Mouse (Mus musculus): ENCODE results near the gene Dcun1d4.
A peak's percentile ranks its signal among the peaks of the same experiment; 100 is the strongest.
"Not testable (repeated sequence)": the region's sequence is repeated elsewhere in the genome, so short reads cannot be mapped to it uniquely, and the experiment has no call there.

Dcun1d4 gene

DNA sequence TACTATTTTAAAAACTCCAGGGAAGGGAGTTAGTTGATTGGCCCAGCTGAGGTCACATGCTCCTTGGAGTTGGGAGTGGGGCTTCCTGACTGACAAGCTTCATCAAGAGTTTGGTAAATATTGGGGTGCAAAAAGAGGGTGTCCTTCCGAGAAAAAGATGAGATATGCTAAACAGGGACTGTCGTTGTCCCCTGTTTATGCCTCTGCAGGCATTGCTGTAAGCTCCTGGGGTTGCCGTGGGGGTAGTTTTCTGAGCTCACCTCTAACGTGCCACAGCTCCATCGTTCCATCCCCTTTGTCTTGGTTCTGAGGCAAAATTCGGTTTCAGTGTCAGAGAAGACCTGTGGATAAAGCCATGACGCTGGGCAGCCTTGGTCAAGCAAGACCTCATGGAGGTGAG lies at the start of gene Dcun1d4:
Dcun1d4 (plus strand) TSS at position 301 of the 400 bp plus-strand sequence.
- no peak for DNase-seq (ENCODE audit: low spot score in 2 of 2)

DNA sequence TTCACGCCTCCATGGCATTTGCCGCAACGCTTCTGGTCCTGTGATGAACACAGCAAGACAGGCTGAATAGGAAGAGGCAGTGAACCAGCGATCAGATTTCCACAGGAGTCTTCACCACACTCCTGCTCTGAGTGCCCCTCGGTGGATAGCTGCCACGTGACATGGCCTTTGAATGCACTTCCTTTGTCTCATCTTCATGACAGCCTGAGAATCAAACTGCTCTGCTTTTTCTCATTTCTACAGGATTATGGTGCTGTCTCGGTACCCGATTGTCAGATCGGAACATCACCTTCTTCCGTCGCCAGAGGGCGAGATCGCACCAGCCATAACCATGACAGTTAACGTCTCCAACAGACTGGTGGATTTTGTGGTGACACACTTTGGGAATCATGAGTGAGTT lies 49.2 kb upstream of the Dcun1d4 start:
- DNase-seq (ENCODE audit: low spot score in 2 of 2) = peak; percentile 45 to 93

DNA sequence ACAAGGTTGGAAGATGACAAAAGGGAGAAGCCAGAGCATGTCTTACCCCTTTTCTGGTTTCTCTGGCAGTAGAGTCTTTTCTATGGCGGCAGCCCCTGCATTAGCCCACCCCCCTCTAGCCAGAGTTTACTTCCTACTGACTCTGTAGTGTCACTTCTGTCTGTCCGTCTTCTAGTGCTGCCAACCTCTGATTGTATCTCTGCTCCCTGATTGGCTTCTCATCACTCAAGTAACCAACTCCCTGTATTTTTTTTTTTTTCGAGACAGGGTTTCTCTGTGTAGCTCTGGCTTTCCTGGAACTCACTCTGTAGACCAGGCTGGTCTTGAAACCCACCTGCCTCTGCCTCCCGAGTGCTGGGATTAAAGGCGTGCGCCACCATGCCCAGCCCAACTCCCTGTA lies 48.0 kb upstream of the Dcun1d4 start:
- DNase-seq (ENCODE audit: low spot score in 2 of 2) = no peak

DNA sequence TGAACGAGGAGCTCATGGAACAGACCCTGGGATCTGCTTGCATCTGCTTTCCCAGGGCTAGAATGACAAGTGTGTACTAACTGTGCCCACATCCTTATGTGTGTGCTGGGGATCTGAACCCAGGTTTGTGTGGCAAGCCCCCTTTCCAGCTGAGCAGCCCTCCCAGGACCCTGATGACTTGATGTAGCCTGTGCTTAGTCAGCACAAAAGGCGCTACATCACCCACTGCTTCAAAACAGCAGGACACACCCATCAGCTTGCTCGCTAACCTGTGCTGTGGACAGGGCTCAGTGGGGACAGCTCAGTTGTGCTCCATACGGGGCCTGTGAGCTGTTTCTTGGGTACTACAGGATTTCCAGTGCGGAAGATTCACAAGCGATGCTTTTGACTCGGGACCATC lies 46.0 kb upstream of the Dcun1d4 start:
- DNase-seq (ENCODE audit: low spot score in 2 of 2) = no peak

DNA sequence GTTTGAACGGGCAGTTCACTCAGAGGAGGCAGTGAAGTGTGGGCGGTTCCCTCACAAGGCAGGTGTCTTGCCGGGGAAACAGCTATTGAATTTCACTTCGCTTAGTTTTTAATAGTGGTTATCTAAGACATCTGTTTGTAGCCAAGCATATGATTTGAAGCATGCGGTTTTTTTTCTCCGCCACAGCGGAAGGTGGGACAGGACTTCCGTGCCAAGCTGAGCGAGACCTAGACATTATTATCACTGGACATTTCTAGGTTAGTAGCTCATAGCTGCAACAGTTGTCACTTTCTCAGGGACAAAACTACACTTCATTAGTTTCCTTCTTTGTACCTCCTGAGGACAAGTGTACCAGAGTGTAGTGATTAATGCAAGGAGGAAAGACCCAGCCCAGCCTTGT lies 38.6 kb upstream of the Dcun1d4 start:
- DNase-seq (ENCODE audit: low spot score in 2 of 2) = no peak

DNA sequence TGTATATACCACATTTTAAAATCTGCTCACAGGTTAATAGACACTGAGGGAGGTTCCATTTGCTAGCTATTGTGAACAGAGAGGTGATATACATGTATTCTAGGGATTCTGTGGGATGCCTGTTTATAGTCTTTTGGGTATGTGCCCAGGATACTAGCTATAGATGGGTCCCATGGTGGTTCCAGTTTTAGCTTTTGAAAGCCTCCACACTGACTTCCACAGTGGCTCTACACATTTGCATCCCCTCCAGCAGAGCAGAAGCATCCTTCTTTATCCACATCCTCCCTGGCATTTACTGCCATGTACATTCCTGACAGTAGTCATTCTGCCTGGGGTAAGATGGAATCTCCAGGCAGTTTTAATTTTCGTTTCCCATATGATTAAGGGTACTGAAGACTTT lies 30.5 kb upstream of the Dcun1d4 start:
- no peak for DNase-seq (ENCODE audit: low spot score in 2 of 2)

DNA sequence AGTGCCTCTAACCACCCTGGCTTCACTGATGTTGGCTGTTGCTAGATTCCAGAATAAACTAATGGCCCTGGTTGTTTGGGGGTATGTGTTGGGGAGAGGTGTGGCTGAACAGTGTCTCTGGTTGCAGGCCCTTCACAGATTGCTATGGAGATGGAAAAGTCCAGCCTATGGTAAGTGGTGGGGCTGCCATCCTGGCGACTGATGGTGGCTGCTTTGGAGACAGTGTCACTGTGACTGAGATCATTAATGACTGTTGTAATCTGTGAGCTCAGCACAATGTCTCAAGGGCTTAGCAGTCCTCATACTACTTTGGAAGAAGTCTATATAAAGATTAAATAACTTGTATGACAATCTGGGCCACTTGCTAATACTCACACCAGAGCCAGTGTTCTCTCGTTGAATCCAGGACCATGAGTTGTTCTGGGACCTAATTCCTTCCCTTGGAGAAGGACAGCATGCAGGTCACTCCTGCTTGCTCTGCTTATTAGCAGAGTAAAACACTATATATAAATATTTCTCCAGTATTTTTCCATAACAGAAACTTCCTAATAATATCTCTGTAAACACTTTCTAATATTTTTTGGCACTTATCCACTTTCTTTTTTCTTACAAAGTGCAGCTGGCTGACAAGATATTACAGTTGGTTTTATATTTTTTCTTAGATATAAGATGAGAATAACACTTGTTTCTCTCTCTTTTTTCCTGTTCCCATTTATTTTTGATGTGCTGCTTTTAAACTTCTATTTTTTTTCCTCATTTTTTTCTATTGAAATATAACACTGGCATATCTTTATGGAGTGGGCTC lies 26.1 kb upstream of the Dcun1d4 start:
- no peak for DNase-seq (ENCODE audit: low spot score in 2 of 2)

DNA sequence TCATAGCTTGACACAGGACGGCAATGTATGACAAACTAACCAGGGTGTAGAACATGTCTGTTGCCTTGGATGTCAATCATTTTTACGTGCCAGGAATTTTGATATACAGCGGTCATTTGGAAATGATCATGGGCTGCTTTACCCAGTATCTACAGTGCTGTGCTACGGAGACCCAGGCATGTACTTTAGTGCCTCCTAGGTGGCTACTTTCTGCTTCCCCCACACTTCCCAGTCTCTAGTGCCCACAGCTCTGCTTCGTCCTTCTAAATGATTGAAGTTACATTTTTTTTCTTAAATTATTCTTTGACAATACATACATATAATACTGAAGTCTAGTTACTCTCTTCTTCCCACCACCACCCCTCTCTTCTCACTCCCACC lies 25.5 kb upstream of the Dcun1d4 start:
- no peak for DNase-seq (ENCODE audit: low spot score in 2 of 2)

DNA sequence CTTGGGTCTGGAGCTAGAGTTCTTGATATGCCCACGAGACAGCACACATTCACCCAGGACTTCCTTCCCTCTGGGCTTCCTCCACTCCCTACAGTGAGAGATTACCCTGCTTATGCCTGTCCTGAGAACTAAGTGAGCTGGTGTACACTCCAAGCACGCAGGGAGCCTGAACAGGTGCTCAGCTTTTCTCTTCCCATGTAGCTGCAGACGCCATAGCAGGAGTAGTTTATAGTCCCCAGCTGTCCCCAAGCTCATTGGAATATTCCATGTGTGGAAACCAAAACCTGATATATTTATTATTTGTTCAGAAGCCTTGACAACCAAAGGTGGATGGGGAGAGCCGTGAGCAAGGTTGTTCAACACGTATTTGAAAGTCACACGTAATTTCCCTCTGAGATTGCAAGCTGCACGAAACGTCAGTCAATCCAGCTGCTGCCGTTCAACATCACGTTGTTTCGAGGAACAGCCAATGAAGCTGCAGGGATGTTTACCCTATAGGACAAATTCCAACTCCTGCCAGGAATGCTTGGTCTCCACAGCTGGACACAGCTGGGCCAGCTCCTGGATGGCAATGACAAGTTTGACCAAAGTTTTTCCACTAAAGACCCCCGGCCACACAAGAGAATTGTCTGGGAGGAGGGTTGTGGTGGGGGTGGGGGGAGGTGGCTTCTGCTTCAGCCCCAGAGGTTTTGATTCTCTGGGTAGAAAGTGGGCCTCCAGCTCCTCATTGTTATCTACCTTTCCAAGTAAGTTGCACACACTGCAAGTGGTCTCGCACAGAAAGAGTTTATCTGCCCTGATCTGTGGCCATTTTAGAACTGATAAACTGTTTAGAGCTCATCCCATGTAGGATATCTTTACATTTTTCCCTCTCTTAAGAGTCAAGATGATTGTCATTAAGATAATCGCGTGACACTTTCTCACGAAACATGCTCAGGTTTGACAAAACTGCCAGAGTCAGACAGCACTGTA lies 12.1 kb upstream of the Dcun1d4 start:
- DNase-seq (ENCODE audit: low spot score in 2 of 2) = no peak

DNA sequence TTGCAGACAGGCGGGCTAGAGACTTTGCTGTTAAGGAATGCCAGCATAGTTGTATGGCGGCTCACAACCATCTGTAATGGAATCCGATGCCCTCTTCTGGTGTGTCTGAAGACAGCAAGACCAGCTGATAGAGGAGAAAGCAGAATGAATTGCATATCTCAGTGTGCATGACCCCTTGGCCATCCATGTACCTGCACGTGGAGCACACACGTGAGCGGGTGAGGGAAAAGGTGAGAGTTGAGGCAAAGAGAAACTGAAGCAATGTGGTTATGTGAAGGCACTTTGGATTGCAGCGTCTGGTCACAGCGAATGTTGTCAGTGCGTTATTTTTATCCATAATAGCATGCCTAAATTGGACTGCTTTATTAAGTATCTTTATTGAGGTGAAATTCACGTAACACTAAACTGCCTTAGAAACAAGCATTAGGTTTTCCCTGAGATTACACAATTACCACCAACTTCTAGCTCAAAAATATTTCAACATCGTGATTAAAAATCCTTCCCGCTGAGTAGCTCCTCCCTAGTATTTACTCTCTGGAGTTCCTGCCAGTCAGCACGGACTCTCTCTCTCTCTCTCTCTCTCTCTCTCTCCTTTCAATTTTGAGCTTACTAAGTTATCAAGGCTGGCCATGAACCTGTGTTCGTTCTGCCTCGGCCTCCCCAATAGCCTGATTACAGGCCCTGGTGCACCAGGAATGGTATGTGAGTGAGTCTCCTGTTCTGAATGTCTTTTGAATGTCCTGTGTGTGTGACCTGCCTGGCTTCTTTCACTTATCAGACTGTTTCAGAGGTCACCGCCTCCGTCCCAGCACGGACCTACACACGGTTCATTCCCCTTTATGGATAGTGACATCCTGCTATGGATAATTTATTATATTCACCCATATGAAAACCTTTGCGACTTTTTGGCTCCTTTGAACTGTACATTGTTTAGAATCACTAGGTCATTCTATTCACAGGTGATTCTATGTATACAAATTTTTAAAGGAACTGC lies 6.1 kb upstream of the Dcun1d4 start:
- DNase-seq (ENCODE audit: low spot score in 2 of 2) = no peak

DNA sequence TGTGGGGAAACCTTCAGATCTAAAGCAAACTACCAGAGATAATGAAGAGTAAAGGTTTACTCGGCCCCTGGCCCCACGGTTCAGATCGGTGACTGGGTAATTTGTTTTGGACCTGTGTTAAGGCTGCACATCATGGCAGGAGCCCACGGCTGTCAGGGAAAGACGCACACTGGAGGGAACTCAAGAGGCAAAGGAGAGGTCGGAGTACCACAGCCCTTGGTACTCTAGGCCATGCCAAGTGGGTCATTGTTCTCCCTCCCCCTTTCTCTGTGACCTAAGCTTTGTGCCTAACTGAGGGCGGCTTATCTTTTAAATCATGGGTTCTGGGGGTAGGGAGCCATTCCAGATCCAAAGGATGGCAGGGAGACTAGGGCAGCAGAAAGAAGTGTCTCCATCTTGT lies 601 bp downstream of the Dcun1d4 start:
- no peak for DNase-seq (ENCODE audit: low spot score in 2 of 2)

DNA sequence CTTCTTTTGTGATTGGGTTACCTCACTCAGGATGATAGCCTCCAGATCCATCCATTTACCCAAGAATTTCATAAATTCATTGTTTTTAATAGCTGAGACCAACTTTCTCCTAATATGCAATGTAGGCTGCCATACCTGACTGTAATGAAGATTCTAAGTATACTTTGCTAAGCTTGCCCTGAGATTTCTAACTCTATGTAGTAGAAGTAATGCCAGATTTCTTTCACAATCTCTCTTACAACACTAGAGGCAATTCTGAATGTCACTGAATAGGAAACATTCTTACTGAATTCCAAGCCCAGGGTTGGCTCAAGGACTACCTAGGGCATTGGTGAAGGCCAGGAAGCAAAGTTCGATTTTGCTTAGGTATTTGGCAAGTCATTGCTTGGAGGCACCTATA lies 1.6 kb downstream of the Dcun1d4 start:
- not testable (repeated sequence) for DNase-seq (ENCODE audit: low spot score in 2 of 2)

DNA sequence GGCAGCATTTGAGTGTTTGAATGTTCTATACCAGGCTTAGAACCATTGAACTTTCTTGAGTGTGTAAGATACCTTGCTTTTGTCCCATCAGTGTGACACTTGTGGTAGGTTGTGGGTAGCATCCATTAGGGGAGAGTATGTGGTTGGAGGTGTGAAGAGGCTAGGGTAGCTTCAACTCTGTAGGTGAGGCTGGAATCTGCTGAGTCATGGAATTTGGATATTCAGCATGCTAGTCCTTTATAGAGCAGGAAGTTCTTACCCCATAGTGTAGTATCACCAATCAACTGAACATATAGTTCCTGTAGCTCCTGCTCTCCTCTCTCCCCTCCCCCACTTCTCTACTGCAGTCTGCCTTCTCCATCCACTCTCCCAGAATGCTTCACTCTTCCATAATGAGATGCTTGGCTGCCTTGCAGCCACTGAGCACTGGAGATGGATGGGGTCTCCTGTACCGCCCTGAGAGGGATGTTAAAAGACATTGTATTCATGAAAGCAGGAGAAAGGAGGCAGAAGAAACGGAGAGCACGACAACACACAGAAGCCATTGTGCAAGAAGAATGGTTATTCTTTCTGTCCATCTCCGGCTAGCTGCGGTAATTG lies 3.3 kb downstream of the Dcun1d4 start:
- DNase-seq (ENCODE audit: low spot score in 2 of 2) = no peak

DNA sequence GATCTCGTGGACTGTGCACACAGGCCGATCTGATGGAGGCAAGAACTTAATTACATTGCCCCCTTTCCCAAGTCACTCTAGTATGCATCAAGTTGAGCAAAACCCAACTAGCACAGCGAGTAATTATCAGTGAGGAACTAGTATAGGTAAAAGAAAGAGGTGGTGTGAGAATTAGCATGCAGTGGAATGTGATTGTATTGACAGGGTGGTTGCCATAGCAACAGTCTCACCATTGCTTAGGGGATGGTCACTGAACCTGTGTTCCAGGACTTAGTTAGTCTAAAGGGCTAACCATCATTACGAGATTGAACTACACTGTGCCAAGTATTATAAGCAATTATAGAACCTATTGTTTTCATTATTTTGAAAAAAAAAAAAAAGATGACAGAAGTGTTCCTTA lies 5.7 kb downstream of the Dcun1d4 start:
- no peak for DNase-seq (ENCODE audit: low spot score in 2 of 2)

DNA sequence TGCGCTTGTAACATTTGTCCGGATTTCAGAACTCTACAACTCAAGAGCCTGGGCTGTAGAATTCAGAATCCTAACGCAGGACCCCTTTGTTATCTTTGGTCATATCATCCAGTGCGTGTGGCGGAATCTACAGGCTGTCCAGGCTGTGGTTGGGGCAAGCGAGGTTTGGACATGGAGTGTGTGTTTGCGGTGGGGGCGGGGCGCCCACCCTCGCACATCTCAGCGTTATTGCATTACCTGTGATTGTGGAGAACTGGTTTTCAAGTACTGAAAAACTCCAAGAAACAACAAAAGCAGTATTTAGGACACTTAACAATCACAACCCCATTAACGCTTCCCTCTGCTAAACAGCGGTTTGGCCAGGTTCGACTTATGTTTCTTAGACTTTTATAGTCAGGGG lies 9.1 kb downstream of the Dcun1d4 start:
- DNase-seq (ENCODE audit: low spot score in 2 of 2) = no peak

DNA sequence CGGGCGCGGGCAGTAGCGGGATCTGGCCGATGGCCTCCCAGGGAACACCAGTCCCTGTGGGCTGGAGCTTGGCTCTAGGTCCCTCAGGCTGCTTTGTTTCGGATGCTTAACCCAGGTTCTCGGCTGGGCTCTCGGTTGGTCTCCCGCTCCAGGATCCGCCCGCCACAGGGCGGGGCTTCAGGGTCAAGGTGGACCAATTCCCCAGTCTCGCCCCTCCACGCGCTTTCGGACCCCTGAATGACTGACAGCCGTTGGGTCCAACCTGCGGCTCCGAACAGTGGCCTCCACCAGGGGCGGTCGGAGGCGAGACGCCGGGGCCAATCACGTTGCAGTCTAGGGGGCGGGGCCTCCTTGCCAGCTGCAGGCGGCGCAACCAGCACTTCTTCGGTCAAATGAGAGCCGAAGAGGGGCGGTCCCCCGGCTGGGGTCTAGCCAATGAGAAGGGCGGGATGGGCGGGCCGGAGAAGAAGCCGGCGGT lies 9.8 kb downstream of the Dcun1d4 start:
- DNase-seq (ENCODE audit: low spot score in 2 of 2) = peak; percentile 99

DNA sequence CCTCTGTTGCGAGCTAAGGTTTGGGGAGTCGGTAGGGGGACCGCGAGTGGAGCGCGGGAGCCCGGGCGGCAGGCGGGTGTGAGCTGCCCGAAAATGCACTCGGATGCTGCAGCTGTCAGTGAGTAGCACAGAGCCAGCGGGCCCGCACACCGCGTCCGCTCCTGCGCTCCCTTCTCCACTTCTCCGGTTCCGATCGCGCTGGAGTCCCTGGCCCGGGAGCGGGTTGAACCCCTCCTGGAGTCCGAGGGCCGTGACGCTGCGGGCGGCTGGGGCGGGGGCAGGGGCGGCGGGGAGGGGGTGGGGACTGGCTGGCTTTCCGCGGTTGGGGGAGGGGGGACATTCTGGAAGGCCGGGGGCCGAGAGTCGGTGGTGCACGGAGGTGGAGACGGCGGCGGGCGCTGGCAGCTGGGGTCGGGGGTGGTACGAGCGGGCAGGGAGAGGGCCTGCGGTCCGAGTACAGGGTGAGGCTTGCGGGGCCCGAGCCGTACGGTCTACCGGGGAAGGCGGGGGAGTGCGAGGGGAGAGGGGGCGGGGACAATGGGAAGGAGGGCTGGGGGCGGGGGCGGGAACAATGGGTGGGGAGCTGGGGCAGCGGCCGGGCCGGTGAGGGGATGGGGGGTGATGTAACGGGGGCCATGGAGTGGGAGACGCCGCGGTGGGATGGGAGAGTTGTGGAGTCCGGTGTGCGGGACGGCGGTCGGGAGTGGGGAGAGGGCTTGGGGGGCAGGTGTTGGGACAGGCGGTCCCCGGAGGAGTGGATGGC lies 10.5 kb downstream of the Dcun1d4 start:
- DNase-seq (ENCODE audit: low spot score in 2 of 2) = no peak

DNA sequence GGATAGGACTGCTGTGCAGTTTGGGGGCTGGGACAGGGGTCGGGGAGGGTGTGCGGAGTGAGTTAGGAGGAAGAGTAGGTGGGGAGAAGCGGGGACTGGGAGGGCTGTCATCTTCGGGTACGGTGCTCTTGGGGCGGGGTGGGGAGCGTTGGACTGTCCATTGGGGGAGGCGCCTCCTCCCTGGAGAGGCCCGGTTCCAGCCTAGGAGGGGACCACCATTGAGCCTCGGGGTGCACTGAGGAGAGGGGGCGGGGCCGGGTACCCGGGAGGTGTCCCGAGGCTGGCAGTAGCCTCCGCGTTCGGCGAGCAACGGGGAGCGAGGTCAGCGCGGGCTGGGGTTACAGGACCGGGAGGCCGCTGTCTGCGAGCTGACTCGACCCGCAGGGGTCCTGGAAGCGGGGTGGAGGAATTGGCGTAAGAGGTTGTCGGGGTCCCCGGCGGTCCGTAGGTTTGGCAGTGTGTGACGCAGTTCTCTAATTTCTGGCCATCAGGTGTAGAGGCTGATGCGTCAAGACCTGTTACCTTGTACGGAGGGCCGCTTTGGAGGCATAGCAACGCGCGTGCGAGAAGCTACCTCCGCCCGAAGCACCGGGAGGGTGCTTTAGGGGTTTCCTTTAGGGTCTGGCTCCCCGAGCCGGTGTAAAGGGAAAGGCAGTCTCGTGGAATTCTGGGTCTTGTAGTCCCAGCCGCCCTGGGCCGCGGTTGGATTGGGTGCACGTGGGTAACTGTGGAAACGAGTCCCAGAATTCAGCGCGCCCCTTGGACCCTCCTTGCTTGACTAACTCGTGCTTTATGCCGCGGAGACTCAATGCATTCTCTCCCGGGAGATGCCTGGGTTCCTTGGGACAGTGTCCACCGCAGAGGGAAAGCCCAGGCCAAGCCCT lies 11.3 kb downstream of the Dcun1d4 start:
- peak; percentile 79 to 93 for DNase-seq (ENCODE audit: low spot score in 2 of 2)

DNA sequence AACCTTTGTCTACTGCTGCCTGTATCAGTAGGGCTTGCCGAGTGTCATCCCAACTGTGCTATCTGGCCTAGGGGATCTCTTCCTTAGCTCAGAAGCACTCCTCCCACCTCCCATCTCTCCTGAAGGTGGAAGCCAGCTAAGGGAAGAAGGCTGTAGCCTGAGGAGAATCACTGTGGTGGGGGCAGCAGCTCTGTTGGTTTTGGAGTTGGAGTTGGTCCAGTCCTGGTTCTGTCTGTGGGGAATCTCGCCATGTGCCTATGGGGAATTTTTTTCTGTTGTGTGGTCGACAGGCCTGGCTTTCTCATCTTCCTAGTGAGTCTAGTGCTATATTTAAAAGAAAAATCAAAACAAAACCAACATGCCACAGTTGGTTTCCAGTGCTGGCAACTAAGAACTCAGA lies 16.6 kb downstream of the Dcun1d4 start:
- DNase-seq (ENCODE audit: low spot score in 2 of 2) = peak in 1 of 2 experiments; percentile 18

Data from left cerebral cortex, adult 9 months (tissue).